Mouse (Mus musculus): ENCODE measurements around the gene Nucks1. TPM values are rescaled to one million over a fixed set of nuclear protein-coding genes. Genes with fewer than 3 reads are reported as not detected.

The Nucks1 gene
- polyA plus RNA-seq, 1 experiment from 2014 or later, result 129 TPM

- WGBS, result 58% methylated on average over 6 of the region's 6 CpGs
- no peaks in the 10 kb centered on the region for H3K27me3 ChIP-seq
- no peak overlapping the region for H3K4me3 ChIP-seq (replicated peaks)
- H3K27ac ChIP-seq, result 0 out of 2 replicates have a peak overlapping the region, but pooled peaks have one; percentile 19
- H3K4me2 ChIP-seq, result no peak overlapping the region
- H3K9me3 ChIP-seq, result no peaks in the 10 kb centered on the region
- peaks cover 4% of the 10 kb centered on the region for H3K4me1 ChIP-seq
- H3K36me3 ChIP-seq (replicated peaks), result peaks cover 23% of the 10 kb centered on the region
- ATAC-seq (ENCODE audit: low FRiP score), result peak; percentile 55
- H3K9ac ChIP-seq, result no peak overlapping the region
Measured at GRCm38 (mm10) chr1:131937659-131938305, 27.4 kb downstream of the Nucks1 start.

DNA sequence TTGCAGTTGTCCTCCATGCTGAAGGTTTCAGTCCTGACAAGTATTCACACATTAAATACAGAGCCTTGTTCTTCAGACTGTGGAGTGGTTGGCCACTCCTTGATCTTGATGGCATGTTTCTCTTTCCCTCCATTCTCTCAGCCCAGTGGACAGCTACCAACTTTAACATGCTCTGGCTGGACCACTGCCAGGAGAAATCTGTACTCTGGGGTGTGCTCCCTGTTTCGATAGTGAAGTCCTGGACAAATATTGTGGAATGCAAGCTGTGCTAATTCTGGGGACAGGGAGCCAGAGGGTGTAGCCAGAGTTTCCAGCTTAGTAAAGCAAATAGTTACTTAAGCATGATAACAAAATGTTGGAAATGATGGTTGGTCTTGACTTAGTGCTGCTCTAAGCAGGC is 28.5 kb downstream of the Nucks1 start:
- Histone ChIP-seq H3K4me1 (peaks cover 4% of the 10 kb centered on the region), H3K9ac (no peak overlapping the region)
- 94% methylated on average over 1 of the region's 1 CpGs for WGBS

DNA sequence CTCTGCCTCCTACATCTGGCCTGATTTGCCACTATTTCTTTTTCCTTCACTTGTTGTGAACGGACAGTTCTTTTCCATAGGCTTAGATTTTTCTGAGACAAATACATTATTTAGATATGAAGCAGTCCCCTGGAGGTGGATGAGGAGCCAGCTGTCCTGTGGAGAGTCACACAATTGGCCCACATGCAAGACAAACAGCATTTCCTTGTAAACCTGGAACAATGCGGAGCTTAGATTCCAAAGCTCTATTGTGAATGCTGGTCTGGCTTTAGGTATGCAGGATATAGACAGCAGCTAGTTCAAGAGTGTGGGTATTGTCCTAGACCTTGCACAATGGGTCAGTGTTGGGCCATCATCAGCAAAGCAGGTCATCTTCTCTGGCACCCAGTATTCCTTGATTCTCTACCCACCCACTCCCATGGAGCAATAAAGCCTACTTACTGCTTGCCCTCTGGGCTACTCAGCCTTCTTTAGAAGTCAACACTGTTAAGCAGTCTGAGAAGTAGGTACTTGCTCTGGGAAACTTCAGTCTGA is 30.4 kb downstream of the Nucks1 start:
- H3K9ac ChIP-seq, result no peak overlapping the region
- WGBS, result 54% methylated on average over 2 of the region's 2 CpGs
- peaks cover 4% of the 10 kb centered on the region for H3K4me1 ChIP-seq
- H3K36me3 ChIP-seq (replicated peaks), result peaks cover 5% of the 10 kb centered on the region; the same call in 1 of the 2 replicates
- H3K27ac ChIP-seq, result no peak overlapping the region
- H3K4me3 ChIP-seq (replicated peaks), result no peak overlapping the region
- no peak for ATAC-seq (ENCODE audit: low FRiP score)
- H3K9me3 ChIP-seq, result no peaks in the 10 kb centered on the region
- no peaks in the 10 kb centered on the region for H3K27me3 ChIP-seq
- no peak overlapping the region for H3K4me2 ChIP-seq

More for the DNA sequence above, 28.5 kb downstream of the Nucks1 start:
- ATAC-seq (ENCODE audit: low FRiP score), result no peak
- Histone ChIP-seq H3K4me2 (no peak overlapping the region), H3K9me3 (no peaks in the 10 kb centered on the region), H3K4me3 (replicated peaks) (no peak overlapping the region), H3K27me3 (no peaks in the 10 kb centered on the region), H3K36me3 (replicated peaks) (peaks cover 16% of the 10 kb centered on the region), H3K27ac (no peak overlapping the region)

DNA sequence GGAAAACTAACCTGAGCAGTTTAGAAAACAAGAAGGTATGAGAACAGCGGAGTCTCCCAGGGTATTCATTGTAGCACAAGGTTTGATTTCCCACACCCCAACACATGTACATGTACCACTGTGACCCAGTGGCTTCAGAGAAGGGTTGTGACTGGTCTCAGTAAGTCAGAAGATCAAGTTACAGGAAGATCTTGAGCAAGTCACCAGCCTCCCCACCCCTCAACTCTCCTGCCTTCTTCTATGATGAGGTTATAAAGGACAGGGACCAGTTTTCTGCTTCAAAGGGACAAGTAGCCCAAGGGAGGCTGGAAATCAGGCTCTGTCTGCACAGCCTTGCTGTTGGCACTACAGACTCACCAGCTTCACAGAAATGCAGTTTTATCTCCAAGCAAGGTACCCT is 31.2 kb downstream of the Nucks1 start:
- H3K4me2 ChIP-seq, result no peak overlapping the region
- H3K4me1 ChIP-seq, result peaks cover 4% of the 10 kb centered on the region
- WGBS, result 97% methylated on average over 1 of the region's 1 CpGs
- no peaks in the 10 kb centered on the region for H3K9me3 ChIP-seq
- no peak overlapping the region for H3K27ac ChIP-seq
- ATAC-seq (ENCODE audit: low FRiP score), result no peak
- peaks cover 5% of the 10 kb centered on the region; the same call in 1 of the 2 replicates for H3K36me3 ChIP-seq (replicated peaks)
- H3K27me3 ChIP-seq, result no peaks in the 10 kb centered on the region
- H3K4me3 ChIP-seq (replicated peaks), result no peak overlapping the region
- no peak overlapping the region for H3K9ac ChIP-seq

DNA sequence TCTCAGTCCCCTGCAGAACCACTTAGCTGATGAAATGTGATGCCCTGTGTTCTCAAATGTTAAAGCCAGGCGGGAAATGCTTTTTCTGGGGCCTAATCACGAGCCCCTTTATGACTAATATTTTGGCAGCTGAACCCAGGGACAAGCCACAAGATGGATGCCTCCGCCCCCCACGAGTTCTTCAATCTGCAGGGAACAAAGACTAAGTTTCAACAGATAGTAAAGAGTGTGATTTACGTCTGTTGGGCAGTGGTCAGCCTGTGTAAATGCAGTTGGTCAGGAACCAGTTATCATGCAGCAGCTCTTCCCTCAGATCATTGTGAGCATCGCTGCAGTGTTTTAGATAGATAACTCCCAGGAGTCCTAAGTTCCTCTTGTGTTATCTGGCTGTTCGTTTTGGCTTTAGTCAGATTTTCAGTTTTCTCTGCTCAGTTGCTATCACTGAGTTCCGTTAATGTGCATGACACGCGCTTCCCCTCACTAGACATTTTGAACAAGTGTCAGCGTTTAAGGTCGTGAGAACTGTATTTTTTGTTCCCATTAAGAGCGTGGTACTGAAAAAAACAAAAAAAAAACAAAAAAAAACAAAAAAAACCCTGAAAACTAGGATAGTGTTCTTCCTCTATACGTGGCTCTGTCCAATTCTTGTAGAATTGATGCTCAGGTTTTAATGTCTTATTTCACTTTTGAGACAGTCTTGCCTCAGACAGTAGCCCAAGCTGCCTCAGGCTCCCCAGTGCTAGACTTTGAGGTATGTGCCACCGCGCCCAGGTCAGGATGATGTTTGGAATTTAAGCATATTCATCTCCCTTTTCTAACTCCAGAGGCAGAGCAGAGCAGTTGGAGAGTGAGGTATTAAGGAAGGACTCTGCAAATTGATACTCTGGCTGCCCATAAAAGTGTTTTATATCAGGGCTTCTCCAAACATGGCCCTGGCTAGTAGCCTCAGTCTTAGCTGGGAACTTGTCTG is 32.6 kb downstream of the Nucks1 start:
- H3K27ac ChIP-seq, result no peak overlapping the region
- no peaks in the 10 kb centered on the region for H3K9me3 ChIP-seq
- ATAC-seq (ENCODE audit: low FRiP score), result no peak
- WGBS, result 78% methylated on average over 16 of the region's 16 CpGs
- no peak overlapping the region for H3K4me2 ChIP-seq
- no peaks in the 10 kb centered on the region for H3K36me3 ChIP-seq (replicated peaks)
- peaks cover 5% of the 10 kb centered on the region for H3K4me1 ChIP-seq
- H3K9ac ChIP-seq, result no peak overlapping the region
- no peak overlapping the region for H3K4me3 ChIP-seq (replicated peaks)
- H3K27me3 ChIP-seq, result no peaks in the 10 kb centered on the region

DNA sequence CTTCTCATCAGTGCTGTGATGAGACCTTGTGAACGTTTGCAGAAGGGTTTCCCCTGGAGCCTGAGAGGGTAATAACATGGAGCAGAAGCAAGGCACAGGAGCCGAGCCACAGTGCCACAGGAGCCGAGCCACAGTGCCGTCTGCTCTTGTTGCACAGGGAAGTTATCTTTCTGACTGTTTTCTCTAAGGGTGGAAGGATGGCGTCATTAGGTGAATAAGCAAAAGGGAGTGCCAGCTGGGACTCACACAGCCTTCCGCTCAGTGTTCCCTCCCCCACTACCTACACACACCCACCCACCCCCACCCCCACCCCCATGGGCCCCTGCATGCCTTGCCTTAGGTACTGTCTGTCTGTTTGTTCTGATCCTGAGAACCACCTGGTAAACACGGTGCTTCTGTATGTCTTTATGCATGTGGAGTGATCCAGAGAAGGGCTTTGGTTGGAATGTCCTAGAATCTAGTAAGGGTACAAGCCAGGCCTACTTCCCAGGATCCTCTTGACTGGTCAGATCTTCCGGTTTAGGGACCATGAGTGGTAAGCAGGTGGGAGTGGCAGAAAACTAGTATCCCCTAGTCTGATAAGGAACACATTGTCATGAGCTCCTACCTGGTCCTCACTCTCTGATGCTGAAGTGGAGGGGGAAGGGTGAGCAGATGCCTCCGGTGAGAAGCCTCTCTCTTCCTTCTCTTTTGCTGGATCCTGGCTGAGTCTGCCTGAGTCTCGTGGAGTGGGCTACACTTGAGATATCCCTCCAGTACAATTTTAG is 35.5 kb downstream of the Nucks1 start:
- WGBS, result 77% methylated on average over 10 of the region's 10 CpGs
- no peak for ATAC-seq (ENCODE audit: low FRiP score)
- H3K4me3 ChIP-seq (replicated peaks), result no peak overlapping the region
- no peak overlapping the region for H3K4me2 ChIP-seq
- no peaks in the 10 kb centered on the region for H3K27me3 ChIP-seq
- no peak overlapping the region for H3K27ac ChIP-seq
- H3K9me3 ChIP-seq, result no peaks in the 10 kb centered on the region
- H3K9ac ChIP-seq, result no peak overlapping the region
- H3K4me1 ChIP-seq, result peaks cover 4% of the 10 kb centered on the region
- H3K36me3 ChIP-seq (replicated peaks), result no peaks in the 10 kb centered on the region

- Histone ChIP-seq H3K9ac (no peak overlapping the region), H3K27ac (no peak overlapping the region), H3K27me3 (no peaks in the 10 kb centered on the region), H3K4me3 (replicated peaks) (no peak overlapping the region), H3K36me3 (replicated peaks) (no peaks in the 10 kb centered on the region), H3K4me1 (peaks cover 4% of the 10 kb centered on the region), H3K4me2 (no peak overlapping the region), H3K9me3 (no peaks in the 10 kb centered on the region)
- no peak for ATAC-seq (ENCODE audit: low FRiP score)
- WGBS, result 90% methylated on average over 11 of the region's 11 CpGs
Measured at GRCm38 (mm10) chr1:131946462-131947215, 36.3 kb downstream of the Nucks1 start.

GRCm38 (mm10) chr1:131947997-131948525 is 37.7 kb downstream of the Nucks1 start:
- no peak overlapping the region for H3K9ac ChIP-seq
- WGBS, result 38% methylated on average over 1 of the region's 1 CpGs
- no peak overlapping the region for H3K27ac ChIP-seq
- peaks cover 4% of the 10 kb centered on the region; the same call in 1 of the 2 replicates for H3K4me1 ChIP-seq
- H3K4me2 ChIP-seq, result no peak overlapping the region
- no peak for ATAC-seq (ENCODE audit: low FRiP score)
- no peaks in the 10 kb centered on the region for H3K36me3 ChIP-seq (replicated peaks)
- H3K9me3 ChIP-seq, result no peaks in the 10 kb centered on the region
- no peaks in the 10 kb centered on the region for H3K27me3 ChIP-seq
- H3K4me3 ChIP-seq (replicated peaks), result no peak overlapping the region

GRCm38 (mm10) chr1:131954242-131954865 is 44.0 kb downstream of the Nucks1 start:
- Histone ChIP-seq H3K27me3 (0 out of 2 replicates have a peak, but pooled peaks cover 14% of the 10 kb centered on the region), H3K27ac (no peak overlapping the region), H3K9me3 (no peaks in the 10 kb centered on the region), H3K4me2 (no peak overlapping the region), H3K4me3 (replicated peaks) (no peak overlapping the region), H3K4me1 (peaks cover 5% of the 10 kb centered on the region; the same call in 1 of the 2 replicates), H3K9ac (no peak overlapping the region), H3K36me3 (replicated peaks) (no peaks in the 10 kb centered on the region)
- ATAC-seq (ENCODE audit: low FRiP score), result no peak
- WGBS, result 85% methylated on average over 12 of the region's 12 CpGs

- 64% methylated on average over 3 of the region's 3 CpGs for WGBS
- Histone ChIP-seq H3K4me1 (peaks cover 5% of the 10 kb centered on the region; the same call in 1 of the 2 replicates), H3K9ac (no peak overlapping the region), H3K4me2 (no peak overlapping the region), H3K9me3 (no peaks in the 10 kb centered on the region), H3K4me3 (replicated peaks) (no peak overlapping the region), H3K36me3 (replicated peaks) (no peaks in the 10 kb centered on the region), H3K27ac (no peak overlapping the region), H3K27me3 (peaks cover 15% of the 10 kb centered on the region)
- no peak for ATAC-seq (ENCODE audit: low FRiP score)
Measured at GRCm38 (mm10) chr1:131955131-131955757, 44.9 kb downstream of the Nucks1 start.
